Mouse (Mus musculus) hindbrain, embryonic 11.5 days (tissue): ENCODE results near the gene Rilp. TPM values are rescaled to one million over a fixed set of nuclear protein-coding genes. Genes with fewer than 3 reads are reported as not detected.

Experiments
- microRNA counts: library from miRNA; unstranded; fragments of <30 nt; microRNA quantifications from one replicate; lab custom pipeline; 2015
- polyA plus RNA-seq: library from polyadenylated mRNA; unstranded; fragments of >200 nt; fragmentation: Nextera tagmentation; extraction: Ambion mirVana; gene quantifications from 2 replicates; pipeline ENCODE4 v1.2.1, GENCODE M21; 2014

Rilp gene
- polyA plus RNA-seq, 1 experiment from 2014 or later, result 0.63 TPM

MicroRNAs encoded within 50 kb of the gene (microRNA counts, 519-probe panel; counts per million panel counts)
- 5,389 counts per million, percentile 78 among the panel's probes with 10 or more counts for microRNA mmu-miR-22 (lab: Ali Mortazavi, UCI)

Other genes starting within 250 kb of the Rilp start
- gene Rpa1, start 161.8 kb upstream of the Rilp start, polyA plus RNA-seq, result 100 and 105 TPM in 2 replicates
- gene Smyd4, start 161.7 kb upstream of the Rilp start, polyA plus RNA-seq, result 11.7 and 13.9 TPM in 2 replicates
- 90.5 and 91.3 TPM in 2 replicates for gene Serpinf1, start 87.4 kb upstream of the Rilp start, polyA plus RNA-seq
- 0.36 TPM in 1 of 2 replicates, not detected in the other for gene Serpinf2, start 70.5 kb upstream of the Rilp start, polyA plus RNA-seq
- 3.1 and 4.1 TPM in 2 replicates for gene Wdr81, start 55.4 kb upstream of the Rilp start, polyA plus RNA-seq
- gene Tlcd2, start 48.4 kb upstream of the Rilp start, polyA plus RNA-seq, result 9.1 and 9.9 TPM in 2 replicates
- 86.6 and 89.6 TPM in 2 replicates for gene Prpf8, start 23.3 kb upstream of the Rilp start, polyA plus RNA-seq
- gene Scarf1, start 3.4 kb downstream of the Rilp start, polyA plus RNA-seq, result 3.4 and 4.0 TPM in 2 replicates
- 5.5 and 5.9 TPM in 2 replicates for gene Slc43a2, start 21.6 kb downstream of the Rilp start, polyA plus RNA-seq
- gene Pitpna, start 78.0 kb downstream of the Rilp start, polyA plus RNA-seq, result 96.2 and 99.5 TPM in 2 replicates
- gene Inpp5k, start 120.9 kb downstream of the Rilp start, polyA plus RNA-seq, result 26.5 and 28.8 TPM in 2 replicates
- 9.9 and 10.4 TPM in 2 replicates for gene Myo1c, start 140.4 kb downstream of the Rilp start, polyA plus RNA-seq
- gene Crk, start 169.2 kb downstream of the Rilp start, polyA plus RNA-seq, result 113 and 127 TPM in 2 replicates
- gene Ywhae, start 222.8 kb downstream of the Rilp start, polyA plus RNA-seq, result 1,626 and 1,696 TPM in 2 replicates